In genomic region chr11:84107137-84107536, GRCm38 (mm10) we compare ENCODE assay signal across 25 mouse cellular contexts.
"Had no signal": no experiment of that assay in that cellular context is flagged by ENCODE, and none has a peak within 500 bp of the region (broad histone marks: within the 10 kb centered on the region; RNA-seq: fewer than 3 reads in every experiment).

No protein-coding gene starts in this region.

- H3K4me3 ChIP-seq: heart, adult 2 months; heart, embryonic 13.5 days; heart, embryonic 15.5 days; hindbrain, embryonic 10.5 days; hindbrain, embryonic 12.5 days; intestine, embryonic 15.5 days; layer of hippocampus, adult 2 months; left cerebral cortex, adult 2 months; limb, embryonic 10.5 days; limb, embryonic 12.5 days; liver, embryonic 13.5 days; liver, embryonic 15.5 days had no signal

- H3K27me3 ChIP-seq: heart, embryonic 13.5 days; heart, embryonic 15.5 days; hindbrain, embryonic 12.5 days; intestine, embryonic 15.5 days; limb, embryonic 12.5 days; liver, embryonic 13.5 days; liver, embryonic 15.5 days had no signal

- H3K4me2 ChIP-seq: heart, embryonic 11.5 days; heart, embryonic 13.5 days; heart, embryonic 15.5 days; hindbrain, embryonic 12.5 days; hindbrain, embryonic 14.5 days; intestine, embryonic 15.5 days; limb, embryonic 12.5 days; liver, embryonic 11.5 days; liver, embryonic 13.5 days; liver, embryonic 15.5 days had no signal

- H3K9ac ChIP-seq: heart, embryonic 13.5 days; heart, embryonic 15.5 days; hindbrain, embryonic 12.5 days; hindbrain, embryonic 14.5 days; intestine, embryonic 15.5 days; limb, embryonic 12.5 days; liver, embryonic 13.5 days; liver, embryonic 15.5 days had no signal

- H3K4me1 ChIP-seq: heart, embryonic 15.5 days; hindbrain, embryonic 10.5 days; hindbrain, embryonic 12.5 days; intestine, embryonic 15.5 days; limb, embryonic 10.5 days; limb, embryonic 12.5 days; liver, embryonic 13.5 days; liver, embryonic 15.5 days had no signal

- H3K27ac ChIP-seq: heart, adult 2 months; heart, embryonic 13.5 days; heart, embryonic 15.5 days; hindbrain, embryonic 10.5 days; hindbrain, embryonic 12.5 days; hindbrain, embryonic 14.5 days; intestine, embryonic 15.5 days; layer of hippocampus, adult 2 months; left cerebral cortex, adult 2 months; limb, embryonic 10.5 days; limb, embryonic 12.5 days; liver, embryonic 13.5 days; liver, embryonic 15.5 days had no signal

- H3K9me3 ChIP-seq: heart, embryonic 13.5 days; heart, embryonic 15.5 days; hindbrain, embryonic 10.5 days; hindbrain, embryonic 12.5 days; intestine, embryonic 15.5 days; limb, embryonic 10.5 days; limb, embryonic 12.5 days; liver, embryonic 13.5 days; liver, embryonic 15.5 days had no signal

- DNase-seq: gastrocnemius, postnatal 10 days; gastrocnemius, postnatal 25 days; heart, adult 2 months; heart, postnatal 14 days; heart, postnatal 4 days; kidney, adult 18-20 months; kidney, adult 8-10 months; kidney, postnatal 10 days; kidney, postnatal 25 days; kidney, postnatal 4 days; liver; liver, embryonic 13.5 days had no signal
